Mouse (Mus musculus): ENCODE measurements at regions not wholly inside any gene's neighbourhood (a gene's known extent, or its start where the extent isn't known, plus 50 kb on each side); places are given as distances from the start of the nearest gene placed in this dataset.

- DNase-seq (ENCODE audit: low read depth, low spot score), result no peak
Observed at GRCm38 (mm10) chr2:79081769-79082168, 173.5 kb upstream of the Itga4 start.

GRCm38 (mm10) chr2:79086280-79086679, 168.9 kb upstream of the Itga4 start:
- no peak for DNase-seq (ENCODE audit: low read depth, low spot score)

GRCm38 (mm10) chr2:79086857-79087578, 168.2 kb upstream of the Itga4 start:
- no peak for DNase-seq (ENCODE audit: low read depth, low spot score)

GRCm38 (mm10) chr2:79087600-79088205, 167.5 kb upstream of the Itga4 start:
- peak; percentile 66 for DNase-seq (ENCODE audit: low read depth, low spot score)

GRCm38 (mm10) chr2:79090273-79090672, 165.0 kb upstream of the Itga4 start:
- no peak for DNase-seq (ENCODE audit: low read depth, low spot score)

- no peak for DNase-seq (ENCODE audit: low read depth, low spot score)
Observed at GRCm38 (mm10) chr2:79094298-79094697, 160.9 kb upstream of the Itga4 start.

- no peak for DNase-seq (ENCODE audit: low read depth, low spot score)
Observed at GRCm38 (mm10) chr2:79096532-79097251, 158.5 kb upstream of the Itga4 start.

GRCm38 (mm10) chr2:79099601-79100000, 155.6 kb upstream of the Itga4 start:
- no peak for DNase-seq (ENCODE audit: low read depth, low spot score)

- no peak for DNase-seq (ENCODE audit: low read depth, low spot score)
Observed at GRCm38 (mm10) chr2:79111673-79112072, 143.6 kb upstream of the Itga4 start.

- DNase-seq (ENCODE audit: low read depth, low spot score), result no peak
Observed at GRCm38 (mm10) chr2:79112076-79112475, 143.2 kb upstream of the Itga4 start.

GRCm38 (mm10) chr2:79120610-79121345, 134.4 kb upstream of the Itga4 start:
- no peak for DNase-seq (ENCODE audit: low read depth, low spot score)

GRCm38 (mm10) chr2:79122530-79122929, 132.7 kb upstream of the Itga4 start:
- DNase-seq (ENCODE audit: low read depth, low spot score), result no peak

GRCm38 (mm10) chr2:79124272-79124976, 130.8 kb upstream of the Itga4 start:
- no peak for DNase-seq (ENCODE audit: low read depth, low spot score)

GRCm38 (mm10) chr2:79126170-79126879, 128.9 kb upstream of the Itga4 start:
- no peak for DNase-seq (ENCODE audit: low read depth, low spot score)

GRCm38 (mm10) chr2:79126996-79127741, 128.1 kb upstream of the Itga4 start:
- DNase-seq (ENCODE audit: low read depth, low spot score), result no peak

GRCm38 (mm10) chr2:79127822-79128221, 127.4 kb upstream of the Itga4 start:
- DNase-seq (ENCODE audit: low read depth, low spot score), result no peak

- DNase-seq (ENCODE audit: low read depth, low spot score), result no peak
Observed at GRCm38 (mm10) chr2:79130660-79131059, 124.6 kb upstream of the Itga4 start.

- no peak for DNase-seq (ENCODE audit: low read depth, low spot score)
Observed at GRCm38 (mm10) chr2:79131235-79131634, 124.0 kb upstream of the Itga4 start.

GRCm38 (mm10) chr2:79131743-79132517, 123.3 kb upstream of the Itga4 start:
- no peak for DNase-seq (ENCODE audit: low read depth, low spot score)
